Mouse (Mus musculus) spleen, adult 10 weeks (tissue): ENCODE data around the gene Psg23. TPM values are rescaled to one million over a fixed set of nuclear protein-coding genes. Genes with fewer than 3 reads are reported as not detected.

ENCODE experiments used
- polyA plus RNA-seq: library from polyadenylated mRNA; stranded (reverse); fragments of 350-450 nt; fragmentation: Illumina TruSeq; extraction: RNeasy Lipid Tissue Mini Kit (QIAGEN cat#74804); gene quantifications from one replicate; pipeline ENCODE4 v1.2.3, GENCODE M21; 2015; ENCODE audit warnings: low replicate concordance; ENCODE audit not compliant: insufficient read depth

Gene Psg23
- polyA plus RNA-seq: not detected

DNA sequence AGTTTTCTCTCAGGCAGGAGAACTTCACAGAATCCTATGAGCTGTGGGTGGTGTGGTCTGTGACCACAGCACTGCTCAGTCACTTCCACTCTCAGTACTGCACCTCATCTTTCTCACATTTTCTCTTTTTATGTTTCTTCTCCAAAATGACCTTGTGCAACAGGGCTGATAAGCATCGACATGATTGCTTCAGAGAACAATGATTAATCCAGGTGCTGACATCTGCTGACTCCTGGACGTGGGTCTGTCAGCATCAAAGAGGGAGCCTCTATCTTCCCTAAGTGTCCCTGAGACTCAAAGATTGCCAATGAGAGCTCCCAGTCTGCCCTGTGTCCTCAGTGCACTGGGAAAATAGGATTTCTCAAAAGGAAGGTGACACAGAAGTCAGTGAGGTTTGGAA lies at the start of gene Psg23:
TSS of gene Psg23 (minus strand) at position 101 of the 400 bp plus-strand sequence.

GRCm38 (mm10) chr7:18656625-18657024 lies 40.3 kb upstream of the Psg23 start, which contains the start of gene Psg21:
TSS of gene Psg21 (minus strand) at chr7:18656725.

DNA sequence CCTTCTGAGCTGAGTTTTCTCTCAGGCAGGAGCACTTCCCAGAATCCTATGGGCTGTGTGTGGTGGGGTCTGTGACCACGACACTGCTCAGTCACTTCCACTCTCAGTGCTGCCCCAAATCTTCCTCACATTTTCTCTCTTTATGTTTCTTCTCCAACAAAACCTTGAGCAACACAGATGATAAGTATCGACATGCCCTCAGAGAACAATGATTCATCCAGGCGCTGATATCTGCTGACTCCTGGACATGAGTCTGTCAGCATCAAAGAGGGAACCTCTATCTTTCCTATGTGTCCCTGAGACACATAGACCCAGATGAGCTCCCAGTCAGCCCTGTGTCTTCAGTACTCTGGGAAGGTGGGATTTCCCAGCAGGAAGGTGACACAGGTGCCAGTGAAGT lies 49.1 kb downstream of the Psg23 start, which contains the start of gene Psg27:
TSS of gene Psg27 (minus strand) at position 101 of the 400 bp plus-strand sequence.

Other genes starting within 250 kb of the Psg23 start
- not detected for gene Psg28, start 184.5 kb downstream of the Psg23 start, polyA plus RNA-seq
- not detected for gene Psg26, start 132.3 kb downstream of the Psg23 start, polyA plus RNA-seq
- not detected for gene Psg25, start 84.2 kb downstream of the Psg23 start, polyA plus RNA-seq
- gene Psg27, start 49.2 kb downstream of the Psg23 start, polyA plus RNA-seq: not detected
- gene Psg21, start 40.2 kb upstream of the Psg23 start, polyA plus RNA-seq: not detected
- gene Psg20, start 69.7 kb upstream of the Psg23 start, polyA plus RNA-seq: not detected
- gene Psg22, start 101.6 kb upstream of the Psg23 start, polyA plus RNA-seq: not detected
- gene Psg19, start 182.0 kb upstream of the Psg23 start, polyA plus RNA-seq: not detected
- not detected for gene Psg17, start 205.1 kb upstream of the Psg23 start, polyA plus RNA-seq
- 6.1 TPM for gene Mill2, start 223.5 kb upstream of the Psg23 start, polyA plus RNA-seq